Mouse (Mus musculus): Measurements from ENCODE around the gene Txn1. TPM values are rescaled to one million over a fixed set of nuclear protein-coding genes. Genes with fewer than 3 reads are reported as not detected.

The Txn1 gene
- polyA plus RNA-seq, 1 experiment from 2014 or later, result 408 TPM

DNA sequence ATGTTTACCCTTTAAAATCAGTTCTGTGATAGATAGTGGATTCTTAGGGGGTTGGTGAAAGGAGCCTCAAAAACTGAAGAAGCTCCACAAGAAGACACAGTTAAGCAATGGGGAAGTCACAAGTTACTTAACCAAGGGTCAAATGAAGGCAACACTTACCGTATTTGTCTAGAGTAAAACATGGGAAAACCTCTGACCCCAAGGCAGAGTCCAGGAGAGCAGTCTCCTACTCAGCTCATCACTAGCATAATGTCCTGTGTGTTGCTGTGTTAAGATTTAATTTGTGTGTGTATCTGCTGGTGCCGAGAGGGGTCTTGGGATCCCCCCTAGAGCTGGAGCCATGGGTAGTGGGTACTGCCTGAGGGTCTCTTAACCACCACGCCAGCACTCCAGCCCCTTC, 3.8 kb downstream of the Txn1 start:
- H3K27ac ChIP-seq (ENCODE audit: low read depth, low read length), result no peak overlapping the region
- peaks cover 33% of the 10 kb centered on the region for H3K36me3 ChIP-seq (ENCODE audit: control insufficient read depth, insufficient read depth, low read length)
- no peak overlapping the region for H3K4me3 ChIP-seq (ENCODE audit: low read depth, low read length)
- ATAC-seq (ENCODE audit: low FRiP score), result no peak
- no peak overlapping the region for H3K9ac ChIP-seq (ENCODE audit: low read length)
- no peaks in the 10 kb centered on the region for H3K27me3 ChIP-seq (ENCODE audit: control insufficient read depth, insufficient read depth, low read length)
- peaks cover 3% of the 10 kb centered on the region; the same call in 1 of the 2 replicates for H3K9me3 ChIP-seq (ENCODE audit: control insufficient read depth, low read length)
- WGBS, result 95% methylated on average over 3 of the region's 3 CpGs
- no peak overlapping the region for H3K4me2 ChIP-seq
- H3K4me1 ChIP-seq (ENCODE audit: control insufficient read depth, insufficient read depth, low read length), result peaks cover 11% of the 10 kb centered on the region
- DNase-seq (ENCODE audit: low spot score, missing footprints), result peak; percentile 49

DNA sequence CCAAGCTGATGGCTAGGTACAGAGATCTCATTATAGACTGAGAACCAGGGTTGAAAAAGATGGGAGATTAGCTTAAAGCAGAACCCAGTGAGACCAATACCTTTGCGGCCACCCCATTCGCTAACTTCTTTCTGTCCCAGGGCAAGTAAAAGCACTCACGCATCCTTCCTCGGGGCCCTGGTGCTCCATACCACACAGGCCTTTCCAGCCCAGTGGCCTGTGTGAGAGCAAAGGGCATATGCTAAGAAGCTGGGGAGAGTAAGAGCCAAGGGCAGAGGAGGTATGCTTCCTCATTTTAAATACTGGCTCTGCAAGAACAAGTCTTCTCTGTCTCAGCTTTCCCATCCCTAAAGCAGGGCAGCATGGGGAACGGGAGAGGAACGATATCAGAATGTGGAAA, 6.3 kb downstream of the Txn1 start:
- Histone ChIP-seq H3K4me2 (no peak overlapping the region), H3K27ac (ENCODE audit: low read depth, low read length) (no peak overlapping the region), H3K4me3 (ENCODE audit: low read depth, low read length) (no peak overlapping the region), H3K9ac (ENCODE audit: low read length) (no peak overlapping the region), H3K27me3 (ENCODE audit: control insufficient read depth, insufficient read depth, low read length) (no peaks in the 10 kb centered on the region), H3K9me3 (ENCODE audit: control insufficient read depth, low read length) (peaks cover 3% of the 10 kb centered on the region; the same call in 1 of the 2 replicates), H3K36me3 (ENCODE audit: control insufficient read depth, insufficient read depth, low read length) (peaks cover 35% of the 10 kb centered on the region), H3K4me1 (ENCODE audit: control insufficient read depth, insufficient read depth, low read length) (peaks cover 2% of the 10 kb centered on the region)
- DNase-seq (ENCODE audit: low spot score, missing footprints) (no peak), ATAC-seq (ENCODE audit: low FRiP score) (no peak)
- WGBS, result 96% methylated on average over 6 of the region's 6 CpGs

DNA sequence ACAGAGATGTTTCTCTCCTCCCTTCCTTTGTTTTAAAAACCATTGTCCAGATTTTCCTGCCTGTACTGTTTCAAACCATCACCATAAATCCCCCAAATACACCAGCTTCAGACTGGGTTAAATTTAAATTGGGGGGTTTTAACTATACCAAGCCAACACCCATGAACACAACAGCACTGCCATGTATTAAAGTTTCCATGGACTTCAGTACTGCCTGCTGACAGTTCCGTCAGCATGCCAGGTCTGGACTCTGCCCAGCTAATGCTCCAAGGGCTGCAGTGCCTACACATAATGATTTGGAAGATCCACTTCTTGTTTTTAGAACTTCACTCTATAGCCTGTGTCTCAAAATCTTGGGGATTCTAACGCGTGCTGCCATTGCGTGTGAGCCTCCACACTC, 8.7 kb downstream of the Txn1 start:
- 96% methylated on average over 4 of the region's 4 CpGs for WGBS
- DNase-seq (ENCODE audit: low spot score, missing footprints) (peak; percentile 53), ATAC-seq (ENCODE audit: low FRiP score) (no peak)
- Histone ChIP-seq H3K36me3 (ENCODE audit: control insufficient read depth, insufficient read depth, low read length) (peaks cover 41% of the 10 kb centered on the region), H3K4me1 (ENCODE audit: control insufficient read depth, insufficient read depth, low read length) (no peaks in the 10 kb centered on the region), H3K4me3 (ENCODE audit: low read depth, low read length) (no peak overlapping the region), H3K27me3 (ENCODE audit: control insufficient read depth, insufficient read depth, low read length) (no peaks in the 10 kb centered on the region), H3K9ac (ENCODE audit: low read length) (no peak overlapping the region), H3K27ac (ENCODE audit: low read depth, low read length) (no peak overlapping the region), H3K9me3 (ENCODE audit: control insufficient read depth, low read length) (peaks cover 3% of the 10 kb centered on the region; the same call in 1 of the 2 replicates), H3K4me2 (no peak overlapping the region)

DNA sequence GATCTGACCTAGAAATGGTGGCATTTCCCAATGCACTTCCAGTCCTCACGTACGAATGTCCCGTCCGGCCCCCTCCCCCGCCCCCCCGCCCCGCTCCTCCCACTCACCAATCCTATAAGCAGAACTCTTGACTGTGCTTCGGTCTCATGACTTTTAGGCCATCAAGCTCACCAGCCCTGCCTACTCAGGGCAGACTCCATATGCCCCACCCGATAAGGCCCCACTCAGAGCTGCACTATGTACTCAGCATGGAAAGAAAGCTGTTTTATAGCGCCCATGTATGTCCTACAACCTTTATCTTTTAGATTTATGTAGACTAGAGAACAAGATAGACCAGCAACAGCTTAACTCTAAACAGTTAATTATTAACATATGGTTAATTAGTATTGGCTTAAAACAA, 9.2 kb downstream of the Txn1 start:
- H3K36me3 ChIP-seq (ENCODE audit: control insufficient read depth, insufficient read depth, low read length), result peaks cover 38% of the 10 kb centered on the region
- DNase-seq (ENCODE audit: low spot score, missing footprints), result no peak
- WGBS, result 92% methylated on average over 10 of the region's 10 CpGs
- H3K27ac ChIP-seq (ENCODE audit: low read depth, low read length), result no peak overlapping the region
- peaks cover 3% of the 10 kb centered on the region; the same call in 1 of the 2 replicates for H3K9me3 ChIP-seq (ENCODE audit: control insufficient read depth, low read length)
- no peak for ATAC-seq (ENCODE audit: low FRiP score)
- no peak overlapping the region for H3K4me2 ChIP-seq
- no peak overlapping the region for H3K9ac ChIP-seq (ENCODE audit: low read length)
- H3K4me1 ChIP-seq (ENCODE audit: control insufficient read depth, insufficient read depth, low read length), result no peaks in the 10 kb centered on the region
- H3K4me3 ChIP-seq (ENCODE audit: low read depth, low read length), result no peak overlapping the region
- no peaks in the 10 kb centered on the region for H3K27me3 ChIP-seq (ENCODE audit: control insufficient read depth, insufficient read depth, low read length)

DNA sequence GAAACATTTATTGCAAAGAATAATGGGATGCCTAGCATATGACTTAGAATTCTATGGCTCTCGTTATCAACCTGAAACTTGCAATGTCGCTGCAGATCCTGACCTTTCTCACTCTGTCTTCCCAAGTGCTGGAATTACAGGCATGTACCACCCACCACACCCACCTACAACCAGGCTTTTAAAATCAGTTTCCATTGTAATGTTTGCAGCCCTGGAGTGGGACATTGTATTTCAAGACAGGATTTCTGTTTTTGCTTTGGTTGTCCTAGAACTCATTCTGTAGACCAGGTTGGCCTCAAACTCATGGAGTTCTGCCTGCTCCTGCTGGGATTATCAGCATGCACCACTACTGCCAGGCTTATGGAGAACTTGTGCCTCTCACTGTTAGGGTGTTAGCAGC, 13.3 kb downstream of the Txn1 start:
- WGBS, result 94% methylated on average over 2 of the region's 2 CpGs
- no peaks in the 10 kb centered on the region for H3K4me1 ChIP-seq (ENCODE audit: control insufficient read depth, insufficient read depth, low read length)
- H3K36me3 ChIP-seq (ENCODE audit: control insufficient read depth, insufficient read depth, low read length), result peaks cover 13% of the 10 kb centered on the region; the same call in 1 of the 2 replicates
- H3K27me3 ChIP-seq (ENCODE audit: control insufficient read depth, insufficient read depth, low read length), result no peaks in the 10 kb centered on the region
- H3K9me3 ChIP-seq (ENCODE audit: control insufficient read depth, low read length), result no peaks in the 10 kb centered on the region
- H3K4me3 ChIP-seq (ENCODE audit: low read depth, low read length), result no peak overlapping the region
- no peak overlapping the region for H3K4me2 ChIP-seq
- DNase-seq (ENCODE audit: low spot score, missing footprints), result peak; percentile 81
- H3K27ac ChIP-seq (ENCODE audit: low read depth, low read length), result no peak overlapping the region
- no peak overlapping the region for H3K9ac ChIP-seq (ENCODE audit: low read length)
- no peak for ATAC-seq (ENCODE audit: low FRiP score)

DNA sequence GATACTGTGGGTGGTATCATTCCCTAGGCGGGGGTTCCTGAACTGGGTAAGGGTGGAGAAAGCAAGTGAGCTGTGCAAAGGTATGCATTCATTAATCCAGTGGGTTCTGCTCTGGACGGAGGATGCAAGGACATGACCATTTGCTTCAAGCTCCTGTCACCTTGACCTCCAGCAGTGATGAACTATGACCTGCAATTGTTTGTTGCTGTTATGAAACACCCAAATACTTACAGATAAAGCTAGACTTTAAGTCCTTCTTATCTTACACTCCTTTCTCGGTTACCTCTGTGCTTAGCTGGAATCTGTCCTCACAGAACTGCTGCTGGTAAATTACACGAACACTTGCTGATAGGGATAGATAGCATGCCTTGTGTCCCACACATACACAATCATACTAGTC, 15.6 kb downstream of the Txn1 start:
- 90% methylated on average over 4 of the region's 4 CpGs for WGBS
- H3K9ac ChIP-seq (ENCODE audit: low read length), result no peak overlapping the region

DNA sequence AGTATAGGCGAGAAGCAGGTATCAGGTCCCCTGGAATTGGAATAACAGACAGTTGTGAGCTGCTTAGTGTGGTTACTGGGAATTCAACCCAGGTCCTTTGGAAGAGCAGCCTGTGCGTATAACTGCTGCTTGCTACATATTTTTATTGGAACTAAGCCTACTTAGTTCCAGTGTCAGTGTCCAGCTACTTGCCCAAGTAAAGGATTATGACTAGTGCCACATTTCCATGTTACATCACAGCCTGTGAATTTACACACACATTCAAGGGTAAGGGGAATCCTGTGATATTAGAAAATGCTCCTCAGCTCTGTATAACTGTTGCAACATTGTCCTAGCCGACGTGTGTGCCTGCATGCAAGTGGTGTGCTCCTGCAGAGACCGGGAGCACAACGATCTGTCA, 18.9 kb downstream of the Txn1 start:
- WGBS, result 90% methylated on average over 6 of the region's 6 CpGs
- Histone ChIP-seq H3K4me1 (ENCODE audit: control insufficient read depth, insufficient read depth, low read length) (no peaks in the 10 kb centered on the region), H3K9ac (ENCODE audit: low read length) (no peak overlapping the region), H3K4me3 (ENCODE audit: low read depth, low read length) (no peak overlapping the region), H3K27ac (ENCODE audit: low read depth, low read length) (no peak overlapping the region), H3K4me2 (no peak overlapping the region), H3K9me3 (ENCODE audit: control insufficient read depth, low read length) (no peaks in the 10 kb centered on the region), H3K27me3 (ENCODE audit: control insufficient read depth, insufficient read depth, low read length) (no peaks in the 10 kb centered on the region), H3K36me3 (ENCODE audit: control insufficient read depth, insufficient read depth, low read length) (no peaks in the 10 kb centered on the region; the same call in 1 of the 2 replicates)
- no peak for ATAC-seq (ENCODE audit: low FRiP score)
- DNase-seq (ENCODE audit: low spot score, missing footprints), result peak; percentile 47

More for the DNA sequence above, 15.6 kb downstream of the Txn1 start:
- Histone ChIP-seq H3K9me3 (ENCODE audit: control insufficient read depth, low read length) (no peaks in the 10 kb centered on the region), H3K36me3 (ENCODE audit: control insufficient read depth, insufficient read depth, low read length) (peaks cover 9% of the 10 kb centered on the region; the same call in 1 of the 2 replicates), H3K4me2 (no peak overlapping the region), H3K27me3 (ENCODE audit: control insufficient read depth, insufficient read depth, low read length) (no peaks in the 10 kb centered on the region), H3K4me1 (ENCODE audit: control insufficient read depth, insufficient read depth, low read length) (no peaks in the 10 kb centered on the region), H3K4me3 (ENCODE audit: low read depth, low read length) (no peak overlapping the region), H3K27ac (ENCODE audit: low read depth, low read length) (no peak overlapping the region)
- peak; percentile 53 for DNase-seq (ENCODE audit: low spot score, missing footprints)
- ATAC-seq (ENCODE audit: low FRiP score), result no peak

DNA sequence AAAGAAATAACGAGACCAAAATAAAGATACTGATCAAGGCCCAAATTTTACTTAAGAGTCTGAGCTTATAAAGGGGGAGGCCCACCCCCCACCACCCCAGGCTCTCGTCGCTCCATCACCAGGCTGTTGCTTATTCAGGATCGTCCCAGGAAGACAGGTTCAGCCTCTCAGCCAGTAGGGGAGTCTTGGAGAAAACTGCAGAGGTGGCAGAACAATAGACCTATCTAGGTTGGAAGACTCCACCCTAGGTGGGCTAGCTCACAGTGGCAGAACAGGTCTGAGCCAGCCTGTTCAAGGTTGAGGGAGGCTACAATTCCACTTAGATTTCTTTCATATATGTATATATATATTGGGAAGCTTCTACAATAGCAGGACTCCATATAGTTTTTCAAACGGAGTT, 22.0 kb downstream of the Txn1 start:
- 80% methylated on average over 5 of the region's 5 CpGs for WGBS
- peak; percentile 67 for DNase-seq (ENCODE audit: low spot score, missing footprints)
- Histone ChIP-seq H3K4me3 (ENCODE audit: low read depth, low read length) (no peak overlapping the region), H3K9me3 (ENCODE audit: control insufficient read depth, low read length) (no peaks in the 10 kb centered on the region), H3K9ac (ENCODE audit: low read length) (no peak overlapping the region), H3K36me3 (ENCODE audit: control insufficient read depth, insufficient read depth, low read length) (no peaks in the 10 kb centered on the region), H3K27me3 (ENCODE audit: control insufficient read depth, insufficient read depth, low read length) (no peaks in the 10 kb centered on the region), H3K27ac (ENCODE audit: low read depth, low read length) (no peak overlapping the region), H3K4me2 (no peak overlapping the region), H3K4me1 (ENCODE audit: control insufficient read depth, insufficient read depth, low read length) (no peaks in the 10 kb centered on the region)
- no peak for ATAC-seq (ENCODE audit: low FRiP score)

DNA sequence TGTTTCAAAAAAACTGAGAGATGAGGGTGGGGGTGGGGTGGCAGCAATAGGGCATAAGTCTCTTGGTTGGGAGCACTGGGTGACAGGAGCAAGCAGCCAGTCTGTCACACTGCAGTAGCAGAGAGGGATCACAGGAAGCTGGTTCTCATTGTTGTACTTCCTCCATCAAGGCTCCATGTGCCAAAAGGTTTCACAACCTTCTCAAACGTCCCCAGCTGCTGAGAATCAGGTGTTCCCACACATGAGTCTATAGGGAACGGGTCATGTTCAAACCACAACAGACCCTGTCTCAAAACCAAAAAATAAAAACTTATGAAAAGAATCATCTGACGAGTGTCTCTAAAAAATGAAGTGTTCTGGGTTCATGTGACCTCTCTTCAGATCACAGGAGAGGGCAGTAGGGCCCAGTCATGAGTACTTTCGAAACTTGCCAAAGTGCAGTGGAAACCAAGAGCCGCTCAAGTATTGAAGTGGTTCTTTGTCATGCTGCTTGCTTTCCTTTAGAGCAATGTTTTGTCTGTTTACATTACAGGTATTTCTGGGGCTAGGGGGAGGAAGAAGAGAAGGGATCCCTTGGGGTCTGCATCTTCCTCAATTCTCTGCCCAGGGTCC, 25.5 kb downstream of the Txn1 start:
- no peaks in the 10 kb centered on the region for H3K27me3 ChIP-seq (ENCODE audit: control insufficient read depth, insufficient read depth, low read length)
- H3K4me2 ChIP-seq, result no peak overlapping the region
- WGBS, result 72% methylated on average over 5 of the region's 5 CpGs
- H3K9ac ChIP-seq (ENCODE audit: low read length), result no peak overlapping the region
- no peak overlapping the region for H3K4me3 ChIP-seq (ENCODE audit: low read depth, low read length)
- no peak overlapping the region for H3K27ac ChIP-seq (ENCODE audit: low read depth, low read length)
- peak; percentile 28 for DNase-seq (ENCODE audit: low spot score, missing footprints)
- no peaks in the 10 kb centered on the region for H3K36me3 ChIP-seq (ENCODE audit: control insufficient read depth, insufficient read depth, low read length)
- H3K4me1 ChIP-seq (ENCODE audit: control insufficient read depth, insufficient read depth, low read length), result no peaks in the 10 kb centered on the region
- ATAC-seq (ENCODE audit: low FRiP score), result no peak
- H3K9me3 ChIP-seq (ENCODE audit: control insufficient read depth, low read length), result no peaks in the 10 kb centered on the region

All from midbrain, embryonic 11.5 days (tissue).